Mouse (Mus musculus) left cerebral cortex, postnatal 14 days (tissue): ENCODE data around the gene Dppa5a. TPM values are rescaled to one million over a fixed set of nuclear protein-coding genes. Genes with fewer than 3 reads are reported as not detected.
"Not testable (repeated sequence)": the region's sequence is repeated elsewhere in the genome, so short reads cannot be mapped to it uniquely, and the experiment has no call there.

Source experiments
- DNase-seq, 2 experiments: peaks; one replicate each; pipeline ENCODE4 v3.0.0; 2021 to 2022; ENCODE audit warnings: low spot score in 2 of 2, mixed read lengths in 1 of 2
- intact Hi-C: fragments of 180-260 bp; cut with DNase I; formaldehyde crosslinking; loops from one replicate; pipeline ENCODE4 v1.15.1; 2025
- total RNA-seq, 2 experiments: library from RNA; stranded (reverse); gene quantifications; 2 replicates each; pipeline ENCODE4 v1.2.3; 2021

The Dppa5a gene
- total RNA-seq, 2 experiments from 2014 or later = not detected

DNA sequence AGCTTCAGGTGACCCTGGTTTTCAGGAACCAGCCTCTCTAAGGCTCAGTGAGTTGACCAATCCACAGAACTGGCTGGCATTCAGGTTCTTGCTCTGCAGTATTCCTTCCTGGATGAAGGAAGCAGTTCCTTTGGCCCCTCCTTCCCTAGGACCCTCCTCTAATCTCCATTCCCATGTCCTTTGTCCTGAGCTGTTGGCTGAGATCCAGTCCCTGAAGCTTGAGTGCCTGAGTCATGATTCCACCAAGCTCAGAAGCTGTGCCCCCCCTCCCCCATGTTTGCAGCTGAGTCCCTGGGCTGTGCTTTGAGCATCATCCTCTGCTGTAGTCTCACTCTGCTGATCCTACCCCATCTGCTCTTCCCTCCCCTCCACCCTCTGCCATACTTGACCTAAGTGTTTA lies 30.9 kb downstream of the Dppa5a start:
- intact Hi-C loops = not testable (repeated sequence)

GRCm38 (mm10) chr9:78327289-78327688 lies 40.7 kb downstream of the Dppa5a start, which contains the start of gene Omt2b:
Gene Omt2b (plus strand): TSS chr9:78327589.
- DNase-seq = not testable (repeated sequence)

More for the DNA sequence above, 30.9 kb downstream of the Dppa5a start:
- DNase-seq = not testable (repeated sequence)

DNA sequence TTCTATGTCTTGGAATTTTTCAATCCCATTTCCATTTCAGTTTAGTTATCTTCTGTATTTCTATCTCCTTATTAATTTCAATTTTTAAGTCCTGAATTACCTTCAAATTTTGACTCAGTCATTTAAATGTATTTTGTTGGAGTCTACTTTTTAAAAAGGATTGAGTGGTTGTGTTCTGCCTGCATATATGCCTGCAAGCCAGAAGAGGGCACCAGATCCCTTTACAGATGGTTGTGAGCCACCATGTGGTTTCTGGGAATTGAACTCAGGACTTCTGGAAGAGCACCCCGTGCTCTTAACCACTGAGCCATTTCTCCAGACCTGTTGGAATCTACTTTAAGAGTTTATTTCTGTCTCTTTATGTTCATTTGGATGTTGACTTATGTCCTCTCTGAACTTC lies 48.5 kb downstream of the Dppa5a start:
- DNase-seq = no peak
- intact Hi-C loops = no loop called here

More at GRCm38 (mm10) chr9:78327289-78327688, 40.7 kb downstream of the Dppa5a start, which contains the start of gene Omt2b:
- intact Hi-C loops = not testable (repeated sequence)

Other genes starting within 250 kb of the Dppa5a start
- 10 to 100 TPM; 34.9 to 36.3 TPM for gene Gsta4, start 185.4 kb downstream of the Dppa5a start, total RNA-seq
- gene Gsta1, start 137.5 kb downstream of the Dppa5a start, total RNA-seq = not detected
- not detected for gene Gm3776, start 111.0 kb downstream of the Dppa5a start, total RNA-seq
- not detected for gene Gm10639, start 78.3 kb downstream of the Dppa5a start, total RNA-seq
- not detected for gene Omt2a, start 53.4 kb downstream of the Dppa5a start, total RNA-seq
- not detected for gene Omt2b, start 40.6 kb downstream of the Dppa5a start, total RNA-seq
- gene Gsta2, start 12.4 kb downstream of the Dppa5a start, total RNA-seq = not detected
- not detected for gene Ooep, start 10.5 kb upstream of the Dppa5a start, total RNA-seq
- not detected for gene Ddx43, start 27.6 kb upstream of the Dppa5a start, total RNA-seq
- gene Cgas, start 75.1 kb upstream of the Dppa5a start, total RNA-seq = under 1 TPM; 0.53 to 0.77 TPM
- 10 to 100 TPM; 24.1 to 26.6 TPM for gene Mto1, start 80.0 kb upstream of the Dppa5a start, total RNA-seq
- gene Gm17324, start 80.6 kb upstream of the Dppa5a start, total RNA-seq = 1 to 10 TPM in 1 of 2 experiments, under 1 TPM in 1; 0.74 to 1.3 TPM
- gene Eef1a1, start 121.0 kb upstream of the Dppa5a start, total RNA-seq = 1,000 to 10,000 TPM; 2,769 to 2,846 TPM
- gene Slc17a5, start 219.9 kb upstream of the Dppa5a start, total RNA-seq = 10 to 100 TPM; 17.6 to 19.2 TPM
- 1 to 10 TPM in 1 of 2 experiments, under 1 TPM in 1; 0.64 to 1.2 TPM for gene Cd109, start 247.4 kb upstream of the Dppa5a start, total RNA-seq